Mouse (Mus musculus): ENCODE results near the gene Mbip.

Mbip gene

GRCm38 (mm10) chr12:56281649-56282048 lies 64.0 kb downstream of the Mbip start:
- no peaks in the 10 kb centered on the region for H3K9me3 ChIP-seq (ENCODE audit: low read length)
- H3K27me3 ChIP-seq (ENCODE audit: insufficient read depth, low read length) = 0 out of 2 replicates have a peak, but pooled peaks cover 7% of the 10 kb centered on the region
- H3K4me1 ChIP-seq (replicated peaks; ENCODE audit: low read depth, low read length) = peaks cover 45% of the 10 kb centered on the region
- H3K4me3 ChIP-seq (replicated peaks; ENCODE audit: low read length) = no peak overlapping the region
- no peaks in the 10 kb centered on the region for H3K36me3 ChIP-seq (ENCODE audit: insufficient read depth, low read length)
- TF ChIP-seq NANOG (IDR thresholded peaks at IDR 0.05; ENCODE audit: borderline replicate concordance, low read length) = no peak

Data from E14TG2a.4 (cell line).